Mouse (Mus musculus) gastrocnemius, postnatal 10 days (tissue): ENCODE results near the gene Gm45716. TPM values are rescaled to one million over a fixed set of nuclear protein-coding genes. Genes with fewer than 3 reads are reported as not detected.
"Not testable (repeated sequence)": the region's sequence is repeated elsewhere in the genome, so short reads cannot be mapped to it uniquely, and the experiment has no call there.

Experiments used
- DNase-seq: peaks from one replicate; pipeline ENCODE4 v3.0.0; 2021; ENCODE audit warnings: mixed read lengths
- total RNA-seq, 2 experiments: library from RNA; stranded (reverse); gene quantifications; 2 replicates each; pipeline ENCODE4 v1.2.3; 2021

Gene Gm45716
- total RNA-seq, 2 experiments from 2014 or later, result 4.2 to 5.3 TPM

GRCm38 (mm10) chr11:90250730-90251129 lies 63.2 kb downstream of the Gm45716 start:
- DNase-seq, result no peak

GRCm38 (mm10) chr11:90251923-90252322 lies 64.4 kb downstream of the Gm45716 start:
- no peak for DNase-seq

GRCm38 (mm10) chr11:90252366-90252765 lies 64.9 kb downstream of the Gm45716 start:
- DNase-seq, result peak; percentile 17

- no peak for DNase-seq
Observed at GRCm38 (mm10) chr11:90254536-90254935, 67.1 kb downstream of the Gm45716 start.

- no peak for DNase-seq
Observed at GRCm38 (mm10) chr11:90255687-90256086, 68.2 kb downstream of the Gm45716 start.

- DNase-seq, result no peak
Observed at GRCm38 (mm10) chr11:90256833-90257525, 69.5 kb downstream of the Gm45716 start.

- no peak for DNase-seq
Observed at GRCm38 (mm10) chr11:90258321-90258927, 70.9 kb downstream of the Gm45716 start.

GRCm38 (mm10) chr11:90259071-90259470 lies 71.6 kb downstream of the Gm45716 start:
- DNase-seq, result no peak

GRCm38 (mm10) chr11:90259826-90260225 lies 72.3 kb downstream of the Gm45716 start:
- no peak for DNase-seq

- no peak for DNase-seq
Observed at GRCm38 (mm10) chr11:90264180-90264579, 76.7 kb downstream of the Gm45716 start.

- no peak for DNase-seq
Observed at GRCm38 (mm10) chr11:90265581-90265980, 78.1 kb downstream of the Gm45716 start.

- DNase-seq, result no peak
Observed at GRCm38 (mm10) chr11:90268934-90269333, 81.5 kb downstream of the Gm45716 start.

GRCm38 (mm10) chr11:90269398-90270123 lies 82.1 kb downstream of the Gm45716 start:
- no peak for DNase-seq

- DNase-seq, result no peak
Observed at GRCm38 (mm10) chr11:90270132-90270877, 82.8 kb downstream of the Gm45716 start.

GRCm38 (mm10) chr11:90274187-90274586 lies 86.7 kb downstream of the Gm45716 start:
- no peak for DNase-seq

GRCm38 (mm10) chr11:90275663-90276062 lies 88.2 kb downstream of the Gm45716 start:
- DNase-seq, result peak; percentile 70

GRCm38 (mm10) chr11:90276150-90276549 lies 88.7 kb downstream of the Gm45716 start:
- no peak for DNase-seq

- peak; percentile 46 for DNase-seq
Observed at GRCm38 (mm10) chr11:90276561-90276960, 89.1 kb downstream of the Gm45716 start.

- no peak for DNase-seq
Observed at GRCm38 (mm10) chr11:90280069-90280468, 92.6 kb downstream of the Gm45716 start.

GRCm38 (mm10) chr11:90281943-90282342 lies 94.5 kb downstream of the Gm45716 start:
- not testable (repeated sequence) for DNase-seq

- DNase-seq, result no peak
Observed at GRCm38 (mm10) chr11:90283159-90283558, 95.7 kb downstream of the Gm45716 start.

GRCm38 (mm10) chr11:90283601-90284000 lies 96.1 kb downstream of the Gm45716 start:
- DNase-seq, result no peak

- DNase-seq, result no peak
Observed at GRCm38 (mm10) chr11:90284079-90284478, 96.6 kb downstream of the Gm45716 start.
